Mouse (Mus musculus): Measurements from ENCODE around the gene Anapc7.

- TF ChIP-seq CTCF (IDR thresholded peaks at IDR 0.05 in 2 of 3, conservative IDR thresholded peaks at IDR 0.05 in 1 of 3; ENCODE audit: control insufficient read depth in 1 of 3, insufficient read depth in 1 of 3, low read depth in 2 of 3, low read length in 3 of 3, poor library complexity in 1 of 3, severe bottlenecking in 1 of 3): no peak
- no peak for TF ChIP-seq CHD2 (IDR thresholded peaks at IDR 0.05; ENCODE audit: low read length)
- TF ChIP-seq POLR2A (IDR thresholded peaks at IDR 0.05; ENCODE audit: control insufficient read depth in 1 of 2, insufficient read depth in 1 of 2, low read depth in 1 of 2, low read length in 2 of 2, poor library complexity in 1 of 2): no peak
- no peak for TF ChIP-seq CHD1 (IDR thresholded peaks at IDR 0.05; ENCODE audit: low read depth, low read length)
- no peak for TF ChIP-seq KAT2A (conservative IDR thresholded peaks at IDR 0.05; ENCODE audit: low read depth, low read length)
- TF ChIP-seq ZNF384 (IDR thresholded peaks at IDR 0.05; ENCODE audit: low read depth, low read length): no peak
These were observed 30.8 kb upstream of the Anapc7 start for GRCm38 (mm10) chr5:122390671-122391070.
